Mouse (Mus musculus): Measurements from ENCODE around the gene Col4a3bp. TPM values are rescaled to one million over a fixed set of nuclear protein-coding genes. Genes with fewer than 3 reads are reported as not detected.
A peak's percentile ranks its signal among the peaks of the same experiment; 100 is the strongest.

The Col4a3bp gene
- polyA plus RNA-seq, 1 experiment from 2014 or later, result 10.7 TPM

- peaks cover 8% of the 10 kb centered on the region; the same call in 1 of the 2 replicates for H3K4me1 ChIP-seq (ENCODE audit: insufficient read depth)
- no peaks in the 10 kb centered on the region for H3K27me3 ChIP-seq (ENCODE audit: insufficient read depth, low read length)
- no peak for TF ChIP-seq CTCF (IDR thresholded peaks at IDR 0.05; ENCODE audit: low read depth)
- H3K27ac ChIP-seq (ENCODE audit: low read depth), result no peak overlapping the region
- no peak overlapping the region for H3K4me2 ChIP-seq
- no peak overlapping the region for H3K9ac ChIP-seq
- H3K4me3 ChIP-seq (ENCODE audit: low read depth, low read length), result no peak overlapping the region
- H3K9me3 ChIP-seq (ENCODE audit: low read depth, low read length), result no peaks in the 10 kb centered on the region
- H3K36me3 ChIP-seq (ENCODE audit: insufficient read depth), result no peaks in the 10 kb centered on the region
- ATAC-seq (ENCODE audit: insufficient read depth) (no peak), DNase-seq (no peak)
- 56% methylated on average over 1 of the region's 1 CpGs for WGBS
These were observed 31.2 kb upstream of the Col4a3bp start for GRCm38 (mm10) chr13:96511262-96511661.

GRCm38 (mm10) chr13:96511893-96512292 is 30.5 kb upstream of the Col4a3bp start:
- no peak overlapping the region for H3K9ac ChIP-seq
- no peak for TF ChIP-seq CTCF (IDR thresholded peaks at IDR 0.05; ENCODE audit: low read depth)
- no peak overlapping the region for H3K4me3 ChIP-seq (ENCODE audit: low read depth, low read length)
- WGBS, result 32% methylated on average over 5 of the region's 5 CpGs
- no peaks in the 10 kb centered on the region for H3K9me3 ChIP-seq (ENCODE audit: low read depth, low read length)
- no peaks in the 10 kb centered on the region for H3K27me3 ChIP-seq (ENCODE audit: insufficient read depth, low read length)
- peaks cover 10% of the 10 kb centered on the region; the same call in 1 of the 2 replicates for H3K4me1 ChIP-seq (ENCODE audit: insufficient read depth)
- DNase-seq, result peak; percentile 51
- no peak for ATAC-seq (ENCODE audit: insufficient read depth)
- no peak overlapping the region; the same call in 1 of the 2 replicates for H3K27ac ChIP-seq (ENCODE audit: low read depth)
- no peak overlapping the region for H3K4me2 ChIP-seq
- H3K36me3 ChIP-seq (ENCODE audit: insufficient read depth), result no peaks in the 10 kb centered on the region

GRCm38 (mm10) chr13:96514154-96514942 is 28.1 kb upstream of the Col4a3bp start:
- Histone ChIP-seq H3K4me1 (ENCODE audit: insufficient read depth) (peaks cover 12% of the 10 kb centered on the region; the same call in 1 of the 2 replicates), H3K9me3 (ENCODE audit: low read depth, low read length) (no peaks in the 10 kb centered on the region), H3K4me2 (no peak overlapping the region), H3K4me3 (ENCODE audit: low read depth, low read length) (no peak overlapping the region), H3K27me3 (ENCODE audit: insufficient read depth, low read length) (no peaks in the 10 kb centered on the region), H3K36me3 (ENCODE audit: insufficient read depth) (no peaks in the 10 kb centered on the region), H3K9ac (no peak overlapping the region), H3K27ac (ENCODE audit: low read depth) (no peak overlapping the region)
- peak; percentile 94 for DNase-seq
- WGBS, result 37% methylated on average over 5 of the region's 5 CpGs
- TF ChIP-seq CTCF (IDR thresholded peaks at IDR 0.05; ENCODE audit: low read depth), result no peak
- ATAC-seq (ENCODE audit: insufficient read depth), result peak; percentile 72

- Histone ChIP-seq H3K27ac (ENCODE audit: low read depth) (no peak overlapping the region), H3K36me3 (ENCODE audit: insufficient read depth) (no peaks in the 10 kb centered on the region), H3K4me1 (ENCODE audit: insufficient read depth) (peaks cover 12% of the 10 kb centered on the region; the same call in 1 of the 2 replicates), H3K4me2 (no peak overlapping the region), H3K27me3 (ENCODE audit: insufficient read depth, low read length) (no peaks in the 10 kb centered on the region), H3K4me3 (ENCODE audit: low read depth, low read length) (no peak overlapping the region), H3K9ac (no peak overlapping the region), H3K9me3 (ENCODE audit: low read depth, low read length) (no peaks in the 10 kb centered on the region)
- DNase-seq, result no peak
- TF ChIP-seq CTCF (IDR thresholded peaks at IDR 0.05; ENCODE audit: low read depth), result no peak
- WGBS, result 92% methylated on average over 9 of the region's 9 CpGs
- ATAC-seq (ENCODE audit: insufficient read depth), result no peak
These were observed 26.2 kb upstream of the Col4a3bp start for GRCm38 (mm10) chr13:96516249-96516648.

GRCm38 (mm10) chr13:96517335-96517734 is 25.1 kb upstream of the Col4a3bp start:
- no peaks in the 10 kb centered on the region for H3K9me3 ChIP-seq (ENCODE audit: low read depth, low read length)
- H3K4me1 ChIP-seq (ENCODE audit: insufficient read depth), result peaks cover 8% of the 10 kb centered on the region; the same call in 1 of the 2 replicates
- 58% methylated on average over 2 of the region's 2 CpGs for WGBS
- TF ChIP-seq CTCF (IDR thresholded peaks at IDR 0.05; ENCODE audit: low read depth), result no peak
- ATAC-seq (ENCODE audit: insufficient read depth) (peak; percentile 76; the same call in 1 of the 2 replicates), DNase-seq (peak; percentile 69)
- H3K4me2 ChIP-seq, result no peak overlapping the region
- no peak overlapping the region for H3K9ac ChIP-seq
- no peaks in the 10 kb centered on the region for H3K36me3 ChIP-seq (ENCODE audit: insufficient read depth)
- no peak overlapping the region for H3K27ac ChIP-seq (ENCODE audit: low read depth)
- H3K27me3 ChIP-seq (ENCODE audit: insufficient read depth, low read length), result no peaks in the 10 kb centered on the region
- no peak overlapping the region for H3K4me3 ChIP-seq (ENCODE audit: low read depth, low read length)

- no peak for DNase-seq
- no peak for TF ChIP-seq CTCF (IDR thresholded peaks at IDR 0.05; ENCODE audit: low read depth)
- H3K9me3 ChIP-seq (ENCODE audit: low read depth, low read length), result no peaks in the 10 kb centered on the region
- no peaks in the 10 kb centered on the region for H3K27me3 ChIP-seq (ENCODE audit: insufficient read depth, low read length)
- no peak overlapping the region for H3K4me2 ChIP-seq
- no peak overlapping the region for H3K4me3 ChIP-seq (ENCODE audit: low read depth, low read length)
- ATAC-seq (ENCODE audit: insufficient read depth), result no peak
- no peak overlapping the region for H3K27ac ChIP-seq (ENCODE audit: low read depth)
- H3K36me3 ChIP-seq (ENCODE audit: insufficient read depth), result no peaks in the 10 kb centered on the region
- 0 out of 2 replicates have a peak, but pooled peaks cover 4% of the 10 kb centered on the region for H3K4me1 ChIP-seq (ENCODE audit: insufficient read depth)
- WGBS, result 81% methylated on average over 3 of the region's 3 CpGs
- no peak overlapping the region for H3K9ac ChIP-seq
These were observed 21.1 kb upstream of the Col4a3bp start for GRCm38 (mm10) chr13:96521294-96521693.

GRCm38 (mm10) chr13:96527022-96527421 is 15.4 kb upstream of the Col4a3bp start:
- WGBS, result 86% methylated on average over 3 of the region's 3 CpGs
- H3K27me3 ChIP-seq (ENCODE audit: insufficient read depth, low read length), result no peaks in the 10 kb centered on the region

More at GRCm38 (mm10) chr13:96527022-96527421, 15.4 kb upstream of the Col4a3bp start:
- TF ChIP-seq CTCF (IDR thresholded peaks at IDR 0.05; ENCODE audit: low read depth), result no peak
- Histone ChIP-seq H3K27ac (ENCODE audit: low read depth) (no peak overlapping the region), H3K9ac (no peak overlapping the region), H3K4me3 (ENCODE audit: low read depth, low read length) (no peak overlapping the region), H3K9me3 (ENCODE audit: low read depth, low read length) (no peaks in the 10 kb centered on the region), H3K36me3 (ENCODE audit: insufficient read depth) (no peaks in the 10 kb centered on the region), H3K4me2 (no peak overlapping the region), H3K4me1 (ENCODE audit: insufficient read depth) (no peaks in the 10 kb centered on the region)
- no peak for ATAC-seq (ENCODE audit: insufficient read depth)
- no peak for DNase-seq
